Mouse (Mus musculus) heart, postnatal 0 days (tissue): Measurements from ENCODE around the gene Zkscan3. TPM values are rescaled to one million over a fixed set of nuclear protein-coding genes. Genes with fewer than 3 reads are reported as not detected.
A peak's percentile ranks its signal among the peaks of the same experiment; 100 is the strongest.

ENCODE experiments used
- ATAC-seq: fragments of 200-750 bp; cut with Nextera tagmentation; 2 replicates; pipeline ENCODE4 v1.8.0; 2017; ENCODE audit warnings: low read depth, moderate number of reproducible peaks, moderate library complexity; ENCODE audit not compliant: insufficient read depth
- DNase-seq: peaks from one replicate; pipeline ENCODE4 v3.0.0-alpha.2; 2016; ENCODE audit warnings: low spot score
- H3K27ac ChIP-seq: fragments of 300-500 bp; sonication (generic); 2 replicates; pipeline ENCODE4 v1.5.1; 2014; ENCODE audit warnings: low read depth, mild to moderate bottlenecking
- H3K27me3 ChIP-seq: fragments of 300-500 bp; sonication (generic); 2 replicates; pipeline ENCODE4 v1.6.1; 2014; ENCODE audit warnings: low read length, mixed read lengths; ENCODE audit not compliant: control insufficient read depth, insufficient read depth
- H3K36me3 ChIP-seq: fragments of 300-500 bp; sonication (generic); replicated peaks from 2 replicates; pipeline ENCODE4 v1.6.1; 2014; ENCODE audit warnings: low read length, mixed read lengths; ENCODE audit not compliant: control insufficient read depth, insufficient read depth
- H3K4me1 ChIP-seq: fragments of 300-500 bp; sonication (generic); 2 replicates; pipeline ENCODE4 v1.6.1; 2014; ENCODE audit warnings: antibody characterized with exemption; ENCODE audit not compliant: control insufficient read depth, insufficient read depth
- H3K4me2 ChIP-seq: fragments of 300-500 bp; sonication (generic); 2 replicates; pipeline ENCODE4 v1.6.1; 2014; ENCODE audit warnings: low read depth, mild to moderate bottlenecking, low read length, moderate library complexity
- H3K4me3 ChIP-seq: fragments of 300-500 bp; sonication (generic); 2 replicates; pipeline ENCODE4 v1.5.1; 2014; ENCODE audit warnings: low read depth, low read length
- H3K9ac ChIP-seq: fragments of 300-500 bp; sonication (generic); replicated peaks from 2 replicates; pipeline ENCODE4 v1.6.1; 2014; ENCODE audit warnings: low read depth, low read length, mixed read lengths
- H3K9me3 ChIP-seq: fragments of 300-500 bp; sonication (generic); replicated peaks from 2 replicates; pipeline ENCODE4 v1.6.1; 2016; ENCODE audit warnings: low read length; ENCODE audit not compliant: control insufficient read depth
- CTCF ChIP-seq: IDR thresholded peaks from 2 replicates; pipeline ENCODE4 v1.5.1; 2016; ENCODE audit warnings: antibody characterized with exemption, control low read depth, low read depth
- EP300 ChIP-seq: IDR thresholded peaks from 2 replicates; pipeline ENCODE4 v1.6.1; 2016; ENCODE audit warnings: antibody characterized with exemption, low read depth
- WGBS: fragments of 180-500 bp; shearing (Covaris S2); extraction: QIAGEN DNeasy Blood & Tissue Kit; methylation state at CpG from one replicate; pipeline ENCODE4 v1.1.7; 2014; 5-methylcytosine and 5-hydroxymethylcytosine counted together
- polyA plus RNA-seq: library from polyadenylated mRNA; unstranded; fragments of >200 nt; fragmentation: Nextera tagmentation; extraction: Ambion mirVana; gene quantifications from 2 replicates; pipeline ENCODE4 v1.2.1, GENCODE M21; 2015
- total RNA-seq: library from RNA; depleted of rRNA; stranded (reverse); fragments of >200 nt; gene quantifications from 2 replicates; pipeline ENCODE4 v1.2.3, GENCODE M21; 2014; ENCODE audit warnings: low replicate concordance

Zkscan3 gene
- total and polyA plus RNA-seq, 2 experiments from 2014 or later, result 40.8 to 49.1 TPM

- no peak overlapping the region for H3K27ac ChIP-seq
- peaks cover 66% of the 10 kb centered on the region for H3K36me3 ChIP-seq
- no peak overlapping the region for H3K4me3 ChIP-seq
- WGBS, result 100% methylated on average over 1 of the region's 1 CpGs
- H3K9me3 ChIP-seq, result no peaks in the 10 kb centered on the region
- no peak for TF ChIP-seq EP300
- H3K4me1 ChIP-seq, result 0 out of 2 replicates have a peak, but pooled peaks cover 10% of the 10 kb centered on the region
- no peak overlapping the region for H3K4me2 ChIP-seq
- no peaks in the 10 kb centered on the region for H3K27me3 ChIP-seq
- no peak for ATAC-seq
- no peak overlapping the region for H3K9ac ChIP-seq
- no peak for DNase-seq
Measured at GRCm38 (mm10) chr13:21395211-21395610, 7.3 kb downstream of the Zkscan3 start.

- no peaks in the 10 kb centered on the region for H3K27me3 ChIP-seq
- WGBS, result 65% methylated on average over 2 of the region's 2 CpGs
- no peak overlapping the region for H3K9ac ChIP-seq
- no peak for DNase-seq
- no peak overlapping the region for H3K4me3 ChIP-seq
- no peak overlapping the region for H3K27ac ChIP-seq
- no peak overlapping the region for H3K4me2 ChIP-seq
- TF ChIP-seq EP300 (no peak), CTCF (no peak)
- H3K36me3 ChIP-seq, result no peaks in the 10 kb centered on the region
- H3K4me1 ChIP-seq, result no peaks in the 10 kb centered on the region
- no peaks in the 10 kb centered on the region for H3K9me3 ChIP-seq
- ATAC-seq, result no peak
Measured at GRCm38 (mm10) chr13:21377773-21378172, 24.8 kb downstream of the Zkscan3 start.

DNA sequence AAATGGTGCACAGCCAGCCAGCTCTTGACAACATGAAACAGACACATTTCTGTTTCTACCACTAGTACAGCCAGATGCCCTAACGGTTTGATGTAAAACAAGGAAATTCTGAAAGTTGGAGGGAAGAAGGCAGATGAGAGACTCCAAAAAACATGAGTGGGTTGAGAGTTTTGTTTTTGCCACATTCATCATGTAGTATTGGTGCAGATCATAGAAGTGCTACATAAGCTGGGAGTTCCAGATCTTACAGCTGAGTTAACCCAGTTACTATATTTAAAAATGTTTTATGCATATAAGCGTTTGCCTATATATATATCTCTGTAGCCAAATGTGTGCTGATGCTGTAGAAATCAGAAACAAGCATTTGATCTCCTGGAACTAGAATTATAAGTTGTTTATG, 29.9 kb downstream of the Zkscan3 start:
- Histone ChIP-seq H3K27me3 (no peaks in the 10 kb centered on the region), H3K9me3 (no peaks in the 10 kb centered on the region), H3K4me2 (no peak overlapping the region), H3K4me1 (no peaks in the 10 kb centered on the region), H3K9ac (no peak overlapping the region), H3K27ac (no peak overlapping the region), H3K4me3 (no peak overlapping the region), H3K36me3 (peaks cover 33% of the 10 kb centered on the region)
- DNase-seq, result no peak
- no peak for ATAC-seq
- TF ChIP-seq CTCF (no peak), EP300 (no peak)
- 84% methylated on average over 2 of the region's 2 CpGs for WGBS

GRCm38 (mm10) chr13:21366635-21367034, 35.9 kb downstream of the Zkscan3 start:
- TF ChIP-seq CTCF, result no peak
- no peak for TF ChIP-seq EP300
- Histone ChIP-seq H3K4me1 (peaks cover 19% of the 10 kb centered on the region; the same call in 1 of the 2 replicates), H3K9me3 (no peaks in the 10 kb centered on the region), H3K36me3 (peaks cover 39% of the 10 kb centered on the region), H3K27me3 (no peaks in the 10 kb centered on the region), H3K27ac (no peak overlapping the region), H3K4me3 (no peak overlapping the region), H3K9ac (no peak overlapping the region), H3K4me2 (no peak overlapping the region)
- ATAC-seq (no peak), DNase-seq (no peak)
- WGBS, result 52% methylated on average over 6 of the region's 6 CpGs

DNA sequence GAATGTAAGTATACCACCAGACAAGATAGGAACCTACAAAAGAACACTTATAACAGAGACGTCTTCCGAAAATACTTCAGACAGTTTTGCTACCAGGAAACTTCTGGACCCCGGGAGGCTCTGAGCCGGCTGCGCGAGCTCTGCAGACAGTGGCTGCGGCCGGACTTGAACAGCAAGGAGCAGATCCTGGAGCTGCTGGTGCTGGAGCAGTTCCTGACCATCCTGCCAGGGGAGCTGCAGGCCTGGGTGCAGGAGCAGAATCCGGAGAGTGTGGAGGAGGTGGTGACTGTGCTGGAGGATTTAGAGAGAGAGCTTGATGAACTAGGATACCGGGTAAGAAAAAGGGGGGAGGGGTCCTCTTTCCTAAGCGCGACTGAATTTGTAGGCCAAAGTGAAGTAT, 38.8 kb downstream of the Zkscan3 start:
- Histone ChIP-seq H3K27me3 (no peaks in the 10 kb centered on the region), H3K4me1 (peaks cover 19% of the 10 kb centered on the region; the same call in 1 of the 2 replicates), H3K4me2 (peak overlapping the region; percentile 72), H3K27ac (no peak overlapping the region), H3K4me3 (peak overlapping the region; percentile 81), H3K9me3 (no peaks in the 10 kb centered on the region), H3K9ac (no peak overlapping the region), H3K36me3 (peaks cover 15% of the 10 kb centered on the region)
- DNase-seq, result peak; percentile 23
- 57% methylated on average over 12 of the region's 12 CpGs for WGBS
- ATAC-seq, result no peak
- TF ChIP-seq EP300 (no peak), CTCF (no peak)

DNA sequence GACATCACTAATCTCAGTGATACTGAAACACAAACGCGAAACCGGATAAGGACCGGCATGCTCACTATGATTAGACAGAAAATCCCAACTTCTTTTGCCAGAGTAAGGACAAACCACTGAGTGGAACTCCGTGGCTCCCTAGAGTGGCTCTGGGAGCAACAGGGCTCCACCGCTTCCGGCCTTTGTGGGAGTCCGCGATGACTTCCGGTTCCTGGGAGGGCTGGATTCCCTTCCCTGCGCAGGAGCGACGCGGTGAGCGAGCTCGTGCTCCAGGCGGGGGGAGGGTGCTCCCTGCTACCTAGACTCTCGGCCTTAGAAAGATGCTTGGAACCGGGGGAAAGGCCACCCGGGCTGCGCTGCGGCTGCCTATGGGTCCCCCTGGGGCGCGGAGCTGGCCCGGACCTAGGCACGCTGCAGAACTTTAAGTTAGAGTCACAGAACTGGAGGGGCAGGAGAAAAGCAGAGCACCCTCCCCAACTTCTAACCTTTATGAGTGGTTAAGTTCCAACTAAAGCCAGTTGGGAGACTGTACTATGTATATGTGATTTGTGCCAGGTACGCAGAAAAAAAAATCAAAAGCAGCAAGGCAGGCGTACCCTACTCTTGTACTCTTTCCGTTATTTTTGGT, 39.8 kb downstream of the Zkscan3 start, which contains the start of gene Zscan12:
Gene Zscan12, plus strand, starts transcription at position 200 of the 628 bp plus-strand sequence.
- peaks cover 6% of the 10 kb centered on the region for H3K36me3 ChIP-seq
- peak within 1 kb of the TSS; percentile 72 for H3K4me2 ChIP-seq
- WGBS, result under 1% methylated on average over 29 of the region's 29 CpGs
- TF ChIP-seq CTCF (no peak), EP300 (peak; percentile 43; the same call in 1 of the 2 replicates)
- H3K4me3 ChIP-seq, result peak within 1 kb of the TSS; percentile 81
- H3K9ac ChIP-seq, result peak within 1 kb of the TSS; percentile 83
- H3K27me3 ChIP-seq, result no peaks in the 10 kb centered on the region
- peaks cover 19% of the 10 kb centered on the region; the same call in 1 of the 2 replicates for H3K4me1 ChIP-seq
- H3K27ac ChIP-seq, result peak within 1 kb of the TSS; percentile 82
- DNase-seq (peak; percentile 96), ATAC-seq (peak; percentile 99)
- H3K9me3 ChIP-seq, result no peaks in the 10 kb centered on the region
